Mouse (Mus musculus): ENCODE data around the gene Tmub2.

The Tmub2 gene

DNA sequence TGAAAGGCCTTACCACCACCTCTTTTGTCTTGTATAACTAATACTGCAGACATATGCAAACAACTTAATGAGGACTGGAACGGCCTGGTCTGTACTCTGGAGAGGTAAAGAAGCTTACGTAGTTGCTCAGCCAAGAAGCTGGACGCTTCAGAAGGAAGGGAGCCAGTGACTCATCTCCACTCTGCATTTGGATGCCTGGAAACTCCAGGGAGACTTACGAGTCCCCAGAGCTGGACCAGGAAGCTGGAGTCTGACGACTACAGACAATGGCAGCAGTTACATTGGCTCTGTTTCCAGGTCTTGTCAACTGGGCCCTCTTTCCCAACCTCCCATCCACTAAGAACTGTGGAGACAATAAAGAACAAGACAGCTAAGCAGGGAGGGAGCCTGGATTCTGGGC is 42.5 kb downstream of the Tmub2 start:
- in situ Hi-C loops (cut with MseI, MboI) = no loop called here

DNA sequence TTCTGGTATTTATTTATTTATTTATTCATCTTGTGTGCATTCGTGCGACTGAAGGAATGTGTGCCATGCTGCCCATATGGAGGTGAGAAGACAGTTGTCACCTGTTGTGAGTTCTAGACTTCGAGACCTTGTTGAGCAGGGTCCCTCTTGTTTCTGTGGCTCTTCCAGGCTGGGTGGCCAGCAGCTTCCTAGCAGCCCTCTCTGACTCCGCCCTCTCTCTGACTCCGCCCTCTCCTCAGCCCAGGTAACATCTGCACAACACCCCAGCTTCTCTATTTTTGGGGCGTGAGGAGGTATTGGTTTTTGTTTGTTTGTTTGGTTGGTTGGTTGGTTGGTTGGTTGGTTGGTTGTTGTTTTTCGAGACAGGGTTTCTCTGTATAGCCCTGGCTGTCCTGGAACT is 43.1 kb downstream of the Tmub2 start:
- in situ Hi-C loops (cut with MseI, MboI) = no loop called here

DNA sequence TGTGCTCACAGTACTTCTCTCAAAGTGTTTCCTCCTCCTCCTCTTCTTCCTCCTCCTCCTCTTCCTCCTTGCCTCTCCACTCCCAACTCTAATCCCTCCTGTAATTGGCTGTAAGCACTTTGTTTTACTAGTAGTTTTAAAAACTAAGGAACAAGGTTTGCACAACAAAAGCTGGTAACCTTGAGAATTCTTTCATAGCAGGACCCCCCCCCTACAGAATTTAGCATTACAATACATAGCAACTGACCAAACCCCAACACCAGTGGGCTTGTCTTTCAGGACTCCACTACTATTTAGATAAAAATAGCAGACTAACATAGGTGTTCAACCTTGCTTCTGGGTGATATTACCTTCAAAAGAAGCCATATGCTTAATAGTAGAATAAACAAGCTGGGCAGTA is 44.8 kb downstream of the Tmub2 start:
- in situ Hi-C loops (cut with MseI, MboI) = no loop called here

DNA sequence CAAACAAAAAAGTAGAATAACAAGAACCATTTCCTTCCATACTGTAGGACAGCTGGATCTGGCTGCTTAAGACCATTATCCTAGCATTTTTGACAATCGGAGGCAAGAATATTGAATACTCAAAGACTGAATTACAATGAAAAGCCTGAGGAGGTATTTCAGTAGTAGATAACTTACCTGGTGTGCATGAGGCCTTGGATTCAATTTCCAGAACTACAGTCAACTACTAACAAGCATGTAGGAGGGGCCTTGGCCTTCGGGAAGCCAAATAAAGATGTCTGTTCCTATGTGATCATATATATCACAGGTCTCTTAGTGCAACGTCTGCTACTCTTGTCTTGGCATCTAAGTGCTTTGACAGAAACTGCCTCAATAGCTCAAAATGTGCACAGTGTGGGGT is 45.3 kb downstream of the Tmub2 start:
- in situ Hi-C loops (cut with MseI, MboI) = no loop called here

DNA sequence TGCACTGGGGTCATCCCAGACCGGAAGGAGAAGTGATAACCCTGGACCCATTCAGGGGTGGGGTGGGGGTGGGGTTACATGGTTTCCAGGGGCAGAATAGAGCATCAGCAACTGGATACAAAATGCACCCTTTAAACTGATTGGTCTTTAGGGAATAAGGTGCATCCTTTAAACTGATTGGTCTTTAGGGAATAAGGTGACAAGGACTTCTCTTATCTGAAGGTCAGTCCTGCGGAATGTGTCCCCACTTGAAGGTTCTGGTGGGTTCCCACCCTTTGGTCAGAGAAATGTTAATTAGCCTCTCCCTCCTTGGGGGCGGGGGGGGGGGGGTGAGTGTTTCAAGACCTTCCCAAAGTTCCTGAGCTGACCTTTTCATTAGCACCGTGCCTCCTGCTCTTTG is 47.1 kb downstream of the Tmub2 start:
- in situ Hi-C loops (cut with MseI, MboI) = no loop called here

DNA sequence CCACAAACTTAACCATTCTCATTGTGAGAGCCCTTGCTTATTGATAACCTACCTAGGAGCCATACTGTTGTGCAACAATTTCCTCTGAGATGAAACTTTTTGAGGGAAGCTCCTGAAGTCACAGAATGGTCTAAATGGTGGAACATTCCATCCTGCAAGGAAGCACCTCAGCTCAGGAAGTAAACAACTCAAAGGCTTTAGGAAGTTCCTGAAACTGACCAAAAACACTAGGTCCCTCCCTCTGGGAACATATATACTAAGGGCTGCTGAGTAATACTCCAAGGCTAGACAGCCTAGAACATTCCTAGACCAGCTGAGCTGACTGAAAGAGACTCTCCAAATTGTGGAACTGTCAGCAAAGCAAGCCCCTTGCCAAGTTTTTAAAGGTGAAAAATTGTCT is 48.3 kb downstream of the Tmub2 start:
- in situ Hi-C loops (cut with MseI, MboI) = no loop called here

DNA sequence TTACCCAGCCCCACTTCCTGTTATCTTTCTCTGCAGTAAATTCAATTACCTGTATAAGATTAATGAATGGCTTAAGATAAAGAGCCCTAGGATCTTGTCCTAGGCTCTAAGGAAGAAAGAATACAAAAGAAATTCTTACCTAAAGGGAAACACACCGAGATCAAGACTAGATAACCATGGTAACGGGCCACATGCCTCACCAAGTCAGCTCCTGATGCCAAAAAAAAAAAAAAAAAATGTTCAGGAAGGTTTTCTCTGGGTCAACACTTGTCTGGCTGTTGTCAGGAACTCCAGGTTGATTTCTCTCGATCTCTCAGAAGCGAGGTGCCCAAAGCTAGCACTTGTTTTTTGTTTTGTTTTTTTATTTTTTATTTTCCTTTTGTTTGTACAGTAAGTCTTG is 49.3 kb downstream of the Tmub2 start:
- in situ Hi-C loops (cut with MseI, MboI) = no loop called here

DNA sequence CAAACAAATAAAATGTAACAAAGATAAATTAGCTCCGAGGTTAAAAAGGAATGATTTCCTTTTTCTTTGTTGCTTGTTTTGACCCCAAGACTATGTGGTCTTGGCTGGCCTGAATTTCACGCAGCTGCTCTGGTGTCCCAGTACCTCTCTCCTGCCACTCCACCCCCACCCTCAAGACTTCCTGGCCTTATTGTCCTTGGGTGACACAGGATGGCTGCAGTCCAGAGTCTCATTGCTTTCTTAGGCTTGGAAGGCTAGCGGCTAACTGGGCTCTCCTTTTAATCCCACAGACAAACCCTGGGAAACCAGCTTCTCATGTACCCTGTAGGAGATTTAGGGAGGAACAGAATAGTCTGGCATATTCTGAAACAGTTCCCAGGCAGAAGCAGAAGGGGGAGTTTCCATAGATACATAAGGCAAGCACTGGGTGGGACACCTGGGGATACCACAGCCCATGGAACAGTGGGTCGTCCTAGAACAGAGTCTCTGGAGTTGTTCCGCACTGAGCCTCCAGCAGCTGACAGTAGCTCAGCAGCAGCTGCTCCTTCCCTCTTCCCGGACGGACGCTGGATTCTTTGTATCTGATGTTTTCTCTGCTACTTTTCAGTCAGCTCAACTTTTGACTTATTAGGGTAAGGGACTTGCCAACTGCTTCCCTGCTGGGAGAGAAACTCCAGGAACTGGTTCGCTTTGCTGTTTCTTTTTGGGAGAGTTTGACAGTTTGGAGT is 50.4 kb downstream of the Tmub2 start:
- in situ Hi-C loops (cut with MseI, MboI) = no loop called here

DNA sequence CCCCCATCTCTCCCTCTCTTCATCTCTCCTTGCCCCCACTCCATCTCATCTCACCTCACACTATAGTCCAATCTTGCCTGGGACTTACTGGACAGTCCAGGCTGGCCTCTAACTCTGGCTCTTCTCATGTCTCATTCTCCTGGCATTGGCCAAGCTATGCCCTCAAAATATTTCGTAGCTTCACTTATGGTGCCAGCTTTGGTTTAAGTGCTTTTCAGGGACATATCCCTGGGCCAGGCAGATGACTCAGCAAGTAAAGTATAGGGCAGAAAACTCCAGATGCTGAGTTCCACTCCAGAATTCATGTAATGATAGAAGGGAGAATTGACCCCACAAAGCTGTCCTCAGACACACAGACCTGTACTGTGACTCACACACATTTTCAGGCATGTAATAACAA is 51.5 kb downstream of the Tmub2 start:
- in situ Hi-C loops (cut with MseI, MboI) = no loop called here

DNA sequence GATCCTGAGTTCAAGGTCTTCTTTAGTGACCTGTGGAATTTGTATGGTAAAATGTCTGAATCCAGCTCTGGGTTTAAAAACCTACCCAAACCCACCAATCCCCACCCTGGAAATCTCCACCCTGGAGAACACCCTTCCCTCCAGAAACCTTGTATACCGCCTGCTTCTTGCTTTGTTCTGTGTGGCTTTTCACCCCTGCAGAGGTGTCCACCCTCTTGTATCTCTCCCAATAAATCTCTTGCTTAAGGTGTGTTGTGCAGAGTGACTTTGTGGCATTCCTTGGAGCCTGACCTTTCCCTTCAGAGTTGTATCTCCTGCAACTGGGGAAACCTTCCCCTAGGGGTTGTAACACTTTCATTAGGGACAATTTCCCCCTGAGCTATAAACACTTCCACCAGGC is 53.2 kb downstream of the Tmub2 start:
- in situ Hi-C loops (cut with MseI, MboI) = no loop called here

DNA sequence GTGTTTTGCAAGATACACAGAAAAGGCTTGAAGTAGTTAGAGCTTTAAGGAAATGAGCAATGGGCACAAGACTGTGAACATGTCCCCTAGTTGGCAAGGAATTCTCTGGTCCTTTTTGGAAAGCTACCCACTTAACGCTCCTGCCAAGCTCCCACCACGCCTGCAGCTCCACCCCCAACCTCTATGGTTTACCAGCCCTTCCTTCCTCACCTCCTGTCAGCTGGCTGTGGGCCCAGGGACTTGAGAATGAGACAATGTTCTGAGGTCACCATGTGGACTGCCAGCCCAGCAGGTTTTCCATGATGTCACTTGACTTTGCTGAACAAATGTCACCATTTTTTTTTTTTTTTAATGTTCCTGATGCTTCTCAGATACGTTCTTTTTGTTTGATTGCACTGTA is 53.8 kb downstream of the Tmub2 start:
- in situ Hi-C loops (cut with MseI, MboI) = no loop called here
